Mouse (Mus musculus) testis, adult 2 months (tissue): ENCODE data around the gene Tgfa.

Source experiments
- CTCF ChIP-seq: fragments of 200-500 bp; IDR thresholded peaks from 2 replicates; pipeline ENCODE4 v1.5.1; 2012; ENCODE audit warnings: low read depth, mild to moderate bottlenecking, inconsistent platforms, low read length, moderate library complexity; ENCODE audit not compliant: control insufficient read depth, insufficient read depth, insufficient replicate concordance
- POLR2A ChIP-seq: fragments of 200-500 bp; IDR thresholded peaks from 2 replicates; pipeline ENCODE4 v1.6.1; 2012; ENCODE audit warnings: low read depth, mild to moderate bottlenecking, inconsistent platforms, low read length, moderate library complexity; ENCODE audit not compliant: control insufficient read depth

DNA sequence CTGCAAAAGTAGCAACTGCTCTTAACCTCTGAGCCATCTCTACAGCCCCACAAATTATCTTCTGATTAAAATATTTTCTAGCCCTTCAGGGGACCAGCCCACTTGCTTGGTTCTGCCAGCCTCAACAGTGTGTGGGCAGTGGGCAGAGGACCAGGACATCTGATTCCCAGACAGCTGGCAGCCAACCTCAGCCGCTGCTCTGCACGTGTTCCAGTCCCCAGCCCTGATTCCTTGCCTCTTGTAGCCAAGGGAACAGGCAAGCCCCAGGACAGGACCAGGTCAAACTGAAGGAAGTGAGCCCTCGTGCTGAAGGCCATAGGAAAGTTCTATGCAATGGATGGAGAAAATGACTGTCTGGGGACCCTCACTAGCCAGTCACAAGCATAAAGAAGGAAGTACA lies 2.0 kb upstream of the Tgfa start:
- TF ChIP-seq POLR2A (no peak), CTCF (no peak)
